Mouse (Mus musculus) hindbrain, embryonic 15.5 days (tissue): Measurements from ENCODE around the gene Arrdc5. TPM values are rescaled to one million over a fixed set of nuclear protein-coding genes. Genes with fewer than 3 reads are reported as not detected.

Experiments
- ATAC-seq: fragments of 200-750 bp; cut with Nextera tagmentation; 2 replicates; pipeline ENCODE4 v1.8.0; 2017; ENCODE audit warnings: low read depth, moderate number of reproducible peaks, moderate TSS enrichment; ENCODE audit not compliant: low FRiP score
- H3K27ac ChIP-seq: fragments of 300-500 bp; sonication (generic); replicated peaks from 2 replicates; pipeline ENCODE4 v1.5.1; 2015; ENCODE audit warnings: mild to moderate bottlenecking, inconsistent platforms
- H3K27me3 ChIP-seq: fragments of 300-500 bp; sonication (generic); 2 replicates; pipeline ENCODE4 v1.6.1; 2015; ENCODE audit warnings: control low read depth, inconsistent platforms
- H3K36me3 ChIP-seq: fragments of 300-500 bp; sonication (generic); 2 replicates; pipeline ENCODE4 v1.6.1; 2015; ENCODE audit warnings: control low read depth, inconsistent platforms
- H3K4me1 ChIP-seq: fragments of 300-500 bp; sonication (generic); replicated peaks from 2 replicates; pipeline ENCODE4 v1.6.1; 2015; ENCODE audit warnings: control low read depth, inconsistent platforms
- H3K4me2 ChIP-seq: fragments of 300-500 bp; sonication (generic); 2 replicates; pipeline ENCODE4 v1.6.1; 2015; ENCODE audit warnings: moderate library complexity, mild to moderate bottlenecking, inconsistent platforms
- H3K4me3 ChIP-seq: fragments of 300-500 bp; sonication (generic); 2 replicates; pipeline ENCODE4 v1.5.1; 2015; ENCODE audit warnings: mild to moderate bottlenecking, inconsistent platforms
- H3K9ac ChIP-seq: fragments of 300-500 bp; sonication (generic); 2 replicates; pipeline ENCODE4 v1.6.1; 2015; ENCODE audit warnings: inconsistent platforms
- H3K9me3 ChIP-seq: fragments of 300-500 bp; sonication (generic); 2 replicates; pipeline ENCODE4 v1.6.1; 2016; ENCODE audit warnings: control low read depth, inconsistent platforms
- WGBS: fragments of 180-500 bp; shearing (Covaris S2); methylation state at CpG from one replicate; pipeline ENCODE4 v1.1.7; 2015; 5-methylcytosine and 5-hydroxymethylcytosine counted together
- polyA plus RNA-seq: library from polyadenylated mRNA; unstranded; fragments of >200 nt; fragmentation: Nextera tagmentation; extraction: Ambion mirVana; gene quantifications from 2 replicates; pipeline ENCODE4 v1.2.1, GENCODE M21; 2015

The Arrdc5 gene
- polyA plus RNA-seq, result not detected in 2 replicates

- 95% methylated on average over 9 of the region's 9 CpGs for WGBS
Observed at GRCm38 (mm10) chr17:56300186-56300585, at the start of gene Arrdc5. Arrdc5 (minus strand) TSS chr17:56300286.

GRCm38 (mm10) chr17:56348586-56348985, 48.5 kb upstream of the Arrdc5 start:
- Histone ChIP-seq H3K4me2 (no peak overlapping the region), H3K36me3 (peaks cover 12% of the 10 kb centered on the region), H3K4me1 (peaks cover 17% of the 10 kb centered on the region; the same call in 1 of the 2 replicates), H3K27ac (no peak overlapping the region), H3K9ac (no peak overlapping the region), H3K4me3 (no peak overlapping the region), H3K27me3 (no peaks in the 10 kb centered on the region), H3K9me3 (no peaks in the 10 kb centered on the region)
- no peak for ATAC-seq

More at GRCm38 (mm10) chr17:56300186-56300585, at the start of gene Arrdc5:
- Histone ChIP-seq H3K36me3 (no peaks in the 10 kb centered on the region), H3K4me1 (peaks cover 16% of the 10 kb centered on the region), H3K27me3 (no peaks in the 10 kb centered on the region), H3K27ac (no peak within 1 kb of the TSS), H3K4me3 (no peak within 1 kb of the TSS), H3K9ac (no peak within 1 kb of the TSS), H3K9me3 (no peaks in the 10 kb centered on the region), H3K4me2 (no peak within 1 kb of the TSS)
- ATAC-seq, result no peak

GRCm38 (mm10) chr17:56348128-56348527, 48.0 kb upstream of the Arrdc5 start:
- Histone ChIP-seq H3K27ac (no peak overlapping the region), H3K36me3 (peaks cover 7% of the 10 kb centered on the region), H3K4me2 (no peak overlapping the region), H3K4me1 (peaks cover 17% of the 10 kb centered on the region; the same call in 1 of the 2 replicates), H3K4me3 (no peak overlapping the region), H3K9me3 (no peaks in the 10 kb centered on the region), H3K27me3 (no peaks in the 10 kb centered on the region), H3K9ac (no peak overlapping the region)
- WGBS, result 67% methylated on average over 4 of the region's 4 CpGs
- no peak for ATAC-seq

- Histone ChIP-seq H3K27me3 (no peaks in the 10 kb centered on the region), H3K4me3 (no peak overlapping the region), H3K9ac (no peak overlapping the region), H3K27ac (no peak overlapping the region), H3K36me3 (no peaks in the 10 kb centered on the region), H3K4me1 (peaks cover 14% of the 10 kb centered on the region; the same call in 1 of the 2 replicates), H3K9me3 (no peaks in the 10 kb centered on the region), H3K4me2 (no peak overlapping the region)
- 90% methylated on average over 2 of the region's 2 CpGs for whole genome bisulfite sequencing
- no peak for ATAC-seq
Observed at GRCm38 (mm10) chr17:56345364-56345763, 45.3 kb upstream of the Arrdc5 start.

GRCm38 (mm10) chr17:56343466-56343865, 43.4 kb upstream of the Arrdc5 start:
- Histone ChIP-seq H3K4me1 (peaks cover 6% of the 10 kb centered on the region; the same call in 1 of the 2 replicates), H3K4me2 (no peak overlapping the region), H3K9me3 (no peaks in the 10 kb centered on the region), H3K4me3 (no peak overlapping the region), H3K9ac (no peak overlapping the region), H3K27me3 (no peaks in the 10 kb centered on the region), H3K36me3 (no peaks in the 10 kb centered on the region), H3K27ac (no peak overlapping the region)
- ATAC-seq, result no peak
- 81% methylated on average over 3 of the region's 3 CpGs for WGBS

- no peak overlapping the region for H3K4me2 ChIP-seq
- H3K9me3 ChIP-seq, result no peaks in the 10 kb centered on the region
- H3K4me3 ChIP-seq, result no peak overlapping the region
- H3K36me3 ChIP-seq, result no peaks in the 10 kb centered on the region
- no peaks in the 10 kb centered on the region for H3K27me3 ChIP-seq
- peaks cover 15% of the 10 kb centered on the region for H3K4me1 ChIP-seq
- no peak overlapping the region for H3K27ac ChIP-seq
- no peak overlapping the region for H3K9ac ChIP-seq
- no peak for ATAC-seq
Observed at GRCm38 (mm10) chr17:56340717-56341116, 40.6 kb upstream of the Arrdc5 start.

- 60% methylated on average over 4 of the region's 4 CpGs for WGBS
- ATAC-seq, result no peak
- no peaks in the 10 kb centered on the region for H3K27me3 ChIP-seq
- H3K4me3 ChIP-seq, result no peak overlapping the region
- no peaks in the 10 kb centered on the region for H3K9me3 ChIP-seq
- H3K4me2 ChIP-seq, result no peak overlapping the region
- H3K9ac ChIP-seq, result no peak overlapping the region
- no peaks in the 10 kb centered on the region for H3K36me3 ChIP-seq
- H3K27ac ChIP-seq, result no peak overlapping the region
- peaks cover 25% of the 10 kb centered on the region for H3K4me1 ChIP-seq
Observed at GRCm38 (mm10) chr17:56338909-56339308, 38.8 kb upstream of the Arrdc5 start.

GRCm38 (mm10) chr17:56337791-56338190, 37.7 kb upstream of the Arrdc5 start:
- Histone ChIP-seq H3K27me3 (no peaks in the 10 kb centered on the region), H3K4me2 (no peak overlapping the region), H3K36me3 (no peaks in the 10 kb centered on the region), H3K9me3 (no peaks in the 10 kb centered on the region), H3K9ac (no peak overlapping the region), H3K4me3 (no peak overlapping the region), H3K4me1 (peaks cover 29% of the 10 kb centered on the region), H3K27ac (no peak overlapping the region)
- WGBS, result 87% methylated on average over 6 of the region's 6 CpGs
- ATAC-seq, result no peak

GRCm38 (mm10) chr17:56337190-56337589, 37.1 kb upstream of the Arrdc5 start:
- H3K9ac ChIP-seq, result no peak overlapping the region
- H3K36me3 ChIP-seq, result no peaks in the 10 kb centered on the region
- WGBS, result 46% methylated on average over 4 of the region's 4 CpGs
- no peaks in the 10 kb centered on the region for H3K27me3 ChIP-seq
- ATAC-seq, result no peak
- H3K4me3 ChIP-seq, result no peak overlapping the region
- H3K9me3 ChIP-seq, result no peaks in the 10 kb centered on the region
- peaks cover 35% of the 10 kb centered on the region for H3K4me1 ChIP-seq
- H3K27ac ChIP-seq, result no peak overlapping the region
- H3K4me2 ChIP-seq, result no peak overlapping the region

GRCm38 (mm10) chr17:56332987-56333386, 32.9 kb upstream of the Arrdc5 start:
- Histone ChIP-seq H3K27me3 (no peaks in the 10 kb centered on the region), H3K9me3 (no peaks in the 10 kb centered on the region), H3K27ac (no peak overlapping the region), H3K9ac (no peak overlapping the region), H3K36me3 (no peaks in the 10 kb centered on the region), H3K4me1 (peaks cover 74% of the 10 kb centered on the region), H3K4me2 (no peak overlapping the region), H3K4me3 (no peak overlapping the region)
- WGBS, result 44% methylated on average over 8 of the region's 8 CpGs
- ATAC-seq, result no peak

- H3K9ac ChIP-seq, result no peak overlapping the region
- H3K4me2 ChIP-seq, result no peak overlapping the region
- H3K4me3 ChIP-seq, result no peak overlapping the region
- H3K27ac ChIP-seq, result no peak overlapping the region
- H3K9me3 ChIP-seq, result no peaks in the 10 kb centered on the region
- H3K36me3 ChIP-seq, result no peaks in the 10 kb centered on the region
- no peak for ATAC-seq
- H3K27me3 ChIP-seq, result no peaks in the 10 kb centered on the region
- peaks cover 72% of the 10 kb centered on the region for H3K4me1 ChIP-seq
Observed at GRCm38 (mm10) chr17:56331256-56331655, 31.2 kb upstream of the Arrdc5 start.

- no peak overlapping the region for H3K4me2 ChIP-seq
- H3K9ac ChIP-seq, result no peak overlapping the region
- peaks cover 68% of the 10 kb centered on the region for H3K4me1 ChIP-seq
- WGBS, result 68% methylated on average over 3 of the region's 3 CpGs
- no peak for ATAC-seq
- no peaks in the 10 kb centered on the region for H3K36me3 ChIP-seq
- no peaks in the 10 kb centered on the region for H3K27me3 ChIP-seq
- no peak overlapping the region for H3K4me3 ChIP-seq
- H3K9me3 ChIP-seq, result no peaks in the 10 kb centered on the region
- no peak overlapping the region for H3K27ac ChIP-seq
Observed at GRCm38 (mm10) chr17:56330345-56330744, 30.3 kb upstream of the Arrdc5 start.

- Histone ChIP-seq H3K27ac (no peak overlapping the region), H3K9ac (no peak overlapping the region), H3K27me3 (no peaks in the 10 kb centered on the region), H3K9me3 (no peaks in the 10 kb centered on the region), H3K36me3 (no peaks in the 10 kb centered on the region), H3K4me1 (peaks cover 70% of the 10 kb centered on the region), H3K4me3 (no peak overlapping the region), H3K4me2 (no peak overlapping the region)
- ATAC-seq, result no peak
Observed at GRCm38 (mm10) chr17:56329267-56329666, 29.2 kb upstream of the Arrdc5 start.
